Mouse (Mus musculus): ENCODE data around the gene Pik3r6. TPM values are rescaled to one million over a fixed set of nuclear protein-coding genes. Genes with fewer than 3 reads are reported as not detected.

Gene Pik3r6
- polyA plus RNA-seq, 1 experiment from 2014 or later, result 7.3 TPM

GRCm38 (mm10) chr11:68589055-68589809 lies 86.4 kb downstream of the Pik3r6 start:
- Histone ChIP-seq H3K27me3 (no peaks in the 10 kb centered on the region), H3K36me3 (no peaks in the 10 kb centered on the region), H3K27ac (no peak overlapping the region), H3K4me3 (no peak overlapping the region), H3K4me2 (no peak overlapping the region), H3K9ac (no peak overlapping the region), H3K4me1 (peaks cover 30% of the 10 kb centered on the region), H3K9me3 (no peaks in the 10 kb centered on the region)
- 51% methylated on average over 8 of the region's 8 CpGs for WGBS
- peak; percentile 64; the same call in 1 of the 2 replicates for ATAC-seq (ENCODE audit: borderline replicate concordance, extremely low read depth, low FRiP score, low TSS enrichment)

DNA sequence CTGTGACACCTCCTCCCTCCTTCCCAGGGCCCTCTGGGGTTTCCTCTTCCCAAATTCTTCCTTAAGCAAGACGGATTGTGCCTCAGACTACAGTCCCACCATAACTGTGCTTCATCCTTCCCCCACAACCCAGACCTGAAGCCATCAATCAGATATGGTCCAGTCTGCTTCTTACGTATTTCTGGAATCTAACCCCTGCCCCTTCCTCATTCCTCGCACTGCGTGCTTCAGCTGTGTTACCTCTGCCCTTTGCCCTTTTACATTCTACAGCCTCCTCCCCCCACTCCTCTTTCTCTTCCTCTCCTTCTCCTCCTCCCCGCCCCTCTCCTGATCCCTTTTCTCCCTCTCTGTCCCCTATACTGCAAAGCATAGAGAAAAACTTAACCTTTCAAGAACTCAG lies 88.9 kb downstream of the Pik3r6 start:
- no peak overlapping the region for H3K9ac ChIP-seq
- H3K36me3 ChIP-seq, result no peaks in the 10 kb centered on the region
- H3K27me3 ChIP-seq, result no peaks in the 10 kb centered on the region
- no peak overlapping the region for H3K4me2 ChIP-seq
- H3K4me3 ChIP-seq, result no peak overlapping the region
- no peak overlapping the region for H3K27ac ChIP-seq
- no peak for ATAC-seq (ENCODE audit: borderline replicate concordance, extremely low read depth, low FRiP score, low TSS enrichment)
- no peaks in the 10 kb centered on the region for H3K9me3 ChIP-seq
- 34% methylated on average over 5 of the region's 5 CpGs for WGBS
- H3K4me1 ChIP-seq, result peaks cover 34% of the 10 kb centered on the region

GRCm38 (mm10) chr11:68593247-68593646 lies 90.4 kb downstream of the Pik3r6 start:
- Histone ChIP-seq H3K4me3 (no peak overlapping the region), H3K27me3 (no peaks in the 10 kb centered on the region), H3K9ac (no peak overlapping the region), H3K36me3 (no peaks in the 10 kb centered on the region), H3K4me2 (no peak overlapping the region), H3K9me3 (no peaks in the 10 kb centered on the region), H3K27ac (no peak overlapping the region), H3K4me1 (peaks cover 34% of the 10 kb centered on the region)
- ATAC-seq (ENCODE audit: borderline replicate concordance, extremely low read depth, low FRiP score, low TSS enrichment), result no peak
- WGBS, result 61% methylated on average over 3 of the region's 3 CpGs

GRCm38 (mm10) chr11:68597912-68598311 lies 95.1 kb downstream of the Pik3r6 start:
- H3K36me3 ChIP-seq, result no peaks in the 10 kb centered on the region
- no peak overlapping the region for H3K27ac ChIP-seq
- no peaks in the 10 kb centered on the region for H3K27me3 ChIP-seq
- peaks cover 47% of the 10 kb centered on the region for H3K4me1 ChIP-seq
- no peak overlapping the region for H3K4me2 ChIP-seq
- no peak overlapping the region for H3K9ac ChIP-seq
- WGBS, result 78% methylated on average over 2 of the region's 2 CpGs
- no peak overlapping the region for H3K4me3 ChIP-seq
- no peak for ATAC-seq (ENCODE audit: borderline replicate concordance, extremely low read depth, low FRiP score, low TSS enrichment)
- H3K9me3 ChIP-seq, result no peaks in the 10 kb centered on the region

DNA sequence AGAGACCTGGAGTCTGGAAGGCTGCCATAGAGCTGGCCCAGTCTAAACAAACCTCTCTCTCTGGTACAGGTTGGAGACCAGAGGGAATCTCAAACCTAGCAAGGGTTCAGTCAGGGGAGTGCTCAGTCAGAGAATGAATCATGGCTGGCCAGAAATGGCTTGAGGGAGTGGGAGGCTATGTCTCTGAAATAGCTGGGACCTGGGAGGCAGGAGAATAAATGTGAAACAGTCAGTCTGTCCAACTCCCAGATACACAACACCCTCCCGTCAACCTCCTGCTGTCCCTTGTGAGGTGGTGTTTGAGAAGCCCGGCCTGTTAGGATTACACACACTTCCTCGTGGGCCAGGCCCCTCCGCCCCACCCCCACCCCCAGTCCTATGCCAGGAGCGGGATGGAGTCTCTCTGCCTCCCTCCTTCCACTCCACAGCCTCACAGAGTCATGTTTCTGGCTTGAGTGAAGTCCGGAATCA lies 97.8 kb downstream of the Pik3r6 start:
- ATAC-seq (ENCODE audit: borderline replicate concordance, extremely low read depth, low FRiP score, low TSS enrichment), result peak; percentile 93
- 7% methylated on average over 6 of the region's 6 CpGs for WGBS

DNA sequence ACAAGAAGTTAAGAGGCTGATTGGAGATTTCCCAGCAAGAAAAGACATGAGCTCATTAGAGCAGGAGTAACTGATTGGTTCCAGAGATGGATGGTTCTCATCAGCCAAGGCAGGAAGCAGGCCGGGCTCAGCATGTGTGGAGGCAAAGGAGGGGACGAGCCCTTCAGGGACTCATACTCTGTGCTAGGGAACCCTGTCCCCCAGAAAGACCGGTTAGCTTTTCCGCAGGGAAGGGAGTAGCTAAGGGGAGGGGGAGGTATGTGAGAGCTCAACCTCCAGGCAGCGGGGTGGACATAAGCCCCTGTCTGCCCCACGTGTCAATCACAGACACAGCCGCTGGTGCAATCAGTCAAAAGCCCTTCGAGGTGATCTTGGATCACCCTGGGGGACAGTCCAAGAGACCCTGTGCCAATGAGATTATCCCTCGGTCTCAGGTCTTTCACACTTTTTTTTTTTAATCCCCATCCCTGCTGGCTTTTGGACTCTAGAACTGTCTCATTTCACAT lies 98.7 kb downstream of the Pik3r6 start:
- Histone ChIP-seq H3K4me2 (no peak overlapping the region), H3K27ac (peak overlapping the region; percentile 97), H3K9me3 (no peaks in the 10 kb centered on the region), H3K36me3 (no peaks in the 10 kb centered on the region), H3K9ac (no peak overlapping the region), H3K27me3 (no peaks in the 10 kb centered on the region), H3K4me1 (peaks cover 45% of the 10 kb centered on the region), H3K4me3 (no peak overlapping the region)
- 9% methylated on average over 9 of the region's 9 CpGs for WGBS
- peak; percentile 36; the same call in 1 of the 2 replicates for ATAC-seq (ENCODE audit: borderline replicate concordance, extremely low read depth, low FRiP score, low TSS enrichment)

More for the DNA sequence above, 97.8 kb downstream of the Pik3r6 start:
- no peak overlapping the region for H3K4me3 ChIP-seq
- H3K36me3 ChIP-seq, result no peaks in the 10 kb centered on the region
- H3K9me3 ChIP-seq, result no peaks in the 10 kb centered on the region
- no peak overlapping the region for H3K9ac ChIP-seq
- peak overlapping the region; percentile 97 for H3K27ac ChIP-seq
- no peaks in the 10 kb centered on the region for H3K27me3 ChIP-seq
- H3K4me2 ChIP-seq, result no peak overlapping the region
- H3K4me1 ChIP-seq, result peaks cover 45% of the 10 kb centered on the region

Other genes starting within 250 kb of the Pik3r6 start
- gene Ntn1, start 102.2 kb upstream of the Pik3r6 start, polyA plus RNA-seq (2015; fragmentation: Nextera tagmentation; extraction: Ambion mirVana), result 4.0 and 4.8 TPM in 2 replicates
- gene Pik3r5, start 70.9 kb upstream of the Pik3r6 start, polyA plus RNA-seq (2015; fragmentation: Nextera tagmentation; extraction: Ambion mirVana), result 0.18 and 0.71 TPM in 2 replicates
- gene Mfsd6l, start 53.2 kb downstream of the Pik3r6 start, polyA plus RNA-seq (2015; fragmentation: Nextera tagmentation; extraction: Ambion mirVana), result 2.4 and 3.1 TPM in 2 replicates
- gene Ccdc42, start 84.0 kb downstream of the Pik3r6 start, polyA plus RNA-seq (2015; fragmentation: Nextera tagmentation; extraction: Ambion mirVana), result 0.66 and 0.94 TPM in 2 replicates
- 130 and 136 TPM in 2 replicates for gene Myh10, start 188.5 kb downstream of the Pik3r6 start, polyA plus RNA-seq (2015; fragmentation: Nextera tagmentation; extraction: Ambion mirVana)